Mouse (Mus musculus) layer of hippocampus, adult 6 months (tissue): ENCODE measurements around the gene Nbea. TPM values are rescaled to one million over a fixed set of nuclear protein-coding genes. Genes with fewer than 3 reads are reported as not detected.

Source experiments
- long read RNA-seq, 2 experiments: library from polyadenylated mRNA; unstranded; transcript quantifications; one replicate each; pipeline ENCODE4 v2.0.0; 2019 to 2020
- polyA plus RNA-seq: library from polyadenylated mRNA; unstranded; fragments of <200 nt; fragmentation: Nextera tagmentation; gene quantifications from 2 replicates; pipeline ENCODE4 v1.2.3, GENCODE M21; 2021

Nbea gene
- 27.5 and 28.4 TPM in 2 replicates for polyA plus RNA-seq
- long read RNA-seq, experiment 1, full-length matches to known transcripts, result 2 of 93 reads
- long read RNA-seq, experiment 1, partial matches to known transcripts, result 62 of 93 reads
- long read RNA-seq, experiment 1, other reads (novel, unspliced or antisense), result 29 of 93 reads
- long read RNA-seq, experiment 2, transcript Nbea-203 (1 exons, 3,860 nt), result major isoform, 9 of 124 reads
- long read RNA-seq, experiment 2, partial matches to known transcripts, result 82 of 124 reads
- long read RNA-seq, experiment 2, other reads (novel, unspliced or antisense), result 32 of 124 reads

GRCm38 (mm10) chr3:56183159-56184133 lies at the start of gene Nbea:
Gene Nbea, minus strand, starts transcription at chr3:56183701.

GRCm38 (mm10) chr3:55782056-55782687 lies 401.3 kb downstream of the Nbea start, which contains the start of gene Mab21l1:
Gene Mab21l1, plus strand, starts transcription at chr3:55782510.

